17 mouse cellular contexts compared by ENCODE assay signal in the genomic region with DNA sequence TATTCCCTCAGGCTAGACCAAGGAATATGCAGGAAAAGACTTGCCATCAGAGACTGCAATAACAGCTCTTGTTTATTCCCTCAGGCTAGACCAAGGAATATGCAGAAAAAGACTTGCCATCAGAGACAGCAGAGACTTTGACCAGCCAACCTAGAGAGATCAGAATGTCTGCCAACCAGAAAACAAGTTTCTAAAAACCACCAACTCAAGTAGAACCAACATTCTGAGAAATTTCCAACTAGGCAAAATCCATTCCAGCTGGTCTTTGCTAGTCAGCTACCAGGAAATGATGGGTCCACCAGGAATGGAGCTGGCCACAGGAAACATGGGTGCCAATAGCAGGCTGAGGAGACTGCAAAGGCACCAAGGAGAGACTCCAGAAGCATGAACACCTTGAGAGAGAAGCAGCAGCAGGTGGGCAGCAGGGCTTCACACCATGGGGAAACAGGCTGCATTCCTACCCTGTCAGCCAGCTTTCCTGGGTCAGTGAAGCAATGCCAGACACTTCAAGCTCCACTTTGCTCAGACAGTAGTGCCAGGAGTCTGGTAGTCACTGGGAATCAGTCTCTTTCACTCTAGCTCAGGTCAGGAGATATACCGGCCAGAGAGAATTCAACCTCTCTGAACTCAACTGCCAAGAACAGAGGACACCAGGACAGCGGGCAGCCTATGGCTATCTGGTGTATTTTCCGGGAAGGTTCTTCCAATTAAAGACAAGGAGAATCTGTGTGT. TPM values are rescaled to one million over a fixed set of nuclear protein-coding genes. Genes with fewer than 3 reads are reported as not detected.
DNase-seq lines count a peak whose midpoint lies in the region; ATAC-seq lines count a peak whose summit lies in the region.
"Had no signal": no experiment of that assay in that cellular context is flagged by ENCODE, and none has a peak within 500 bp of the region (broad histone marks: within the 10 kb centered on the region; RNA-seq: fewer than 3 reads in every experiment).

No protein-coding gene starts in this region.

- no peak overlapping the region for H3K27ac ChIP-seq in heart, embryonic 11.5 days (ENCODE audit: low read depth, low read length)
- peak overlapping the region; percentile 46 for H3K27ac ChIP-seq in neural tube, embryonic 15.5 days (replicated peaks)
- H3K27ac ChIP-seq: embryonic facial prominence, embryonic 12.5 days; hindbrain, postnatal 0 days; left cerebral cortex, adult 2 months; neural tube, embryonic 12.5 days had no signal

- H3K4me2 ChIP-seq in heart, embryonic 11.5 days, result no peak overlapping the region
- no peak overlapping the region for H3K4me2 ChIP-seq in neural tube, embryonic 15.5 days
- H3K4me2 ChIP-seq: embryonic facial prominence, embryonic 12.5 days; neural tube, embryonic 12.5 days had no signal

- peak; percentile 97 for DNase-seq in heart, adult 11 months
- DNase-seq in kidney, postnatal 36 days, result peak; percentile 21 to 24
- no peak for DNase-seq in kidney, postnatal 25 days
- DNase-seq in neural tube, embryonic 10.5 days (ENCODE audit: extremely low spot score, low spot score), result no peak
- no peak for DNase-seq in cerebellum, postnatal 10 days
- DNase-seq in right cerebral cortex, postnatal 36 days (ENCODE audit: low spot score in 2 of 2), result no peak
- DNase-seq: gastrocnemius, postnatal 36 days; spleen, adult 18-20 months had no signal

- ATAC-seq in heart, embryonic 11.5 days (replicated peaks; ENCODE audit: insufficient number of reproducible peaks, low FRiP score, low TSS enrichment), result no peak
- no peak for ATAC-seq in neural tube, embryonic 15.5 days (ENCODE audit: low FRiP score)
- ATAC-seq: activated CD4-positive, CD25-positive, alpha-beta regulatory T cell, adult 4 months; intestine, postnatal 0 days had no signal

- no peaks in the 10 kb centered on the region for H3K27me3 ChIP-seq in heart, embryonic 11.5 days (ENCODE audit: control insufficient read depth, insufficient read depth, low read length)
- no peaks in the 10 kb centered on the region for H3K27me3 ChIP-seq in neural tube, embryonic 15.5 days (replicated peaks)
- H3K27me3 ChIP-seq: embryonic facial prominence, embryonic 12.5 days; neural tube, embryonic 12.5 days had no signal

- peaks cover 12% of the 10 kb centered on the region for H3K4me1 ChIP-seq in heart, embryonic 11.5 days (ENCODE audit: control insufficient read depth, insufficient read depth, low read length)
- H3K4me1 ChIP-seq in neural tube, embryonic 15.5 days, result peaks cover 30% of the 10 kb centered on the region
- H3K4me1 ChIP-seq: neural tube, embryonic 12.5 days had no signal

- H3K9me3 ChIP-seq in heart, embryonic 11.5 days (replicated peaks; ENCODE audit: control insufficient read depth, low read length), result no peaks in the 10 kb centered on the region
- H3K9me3 ChIP-seq in neural tube, embryonic 15.5 days (replicated peaks), result no peaks in the 10 kb centered on the region
- H3K9me3 ChIP-seq: embryonic facial prominence, embryonic 12.5 days; neural tube, embryonic 12.5 days had no signal

- no peak overlapping the region for H3K9ac ChIP-seq in heart, embryonic 11.5 days (ENCODE audit: low read depth, low read length)
- no peak overlapping the region for H3K9ac ChIP-seq in neural tube, embryonic 15.5 days (replicated peaks)
- H3K9ac ChIP-seq: embryonic facial prominence, embryonic 12.5 days; neural tube, embryonic 12.5 days had no signal

- H3K36me3 ChIP-seq in heart, embryonic 11.5 days (ENCODE audit: control insufficient read depth, insufficient read depth, low read length), result peaks cover 3% of the 10 kb centered on the region
- peaks cover 46% of the 10 kb centered on the region for H3K36me3 ChIP-seq in neural tube, embryonic 15.5 days

- H3K4me3 ChIP-seq in heart, embryonic 11.5 days (ENCODE audit: low read depth, low read length), result no peak overlapping the region
- H3K4me3 ChIP-seq in neural tube, embryonic 15.5 days (replicated peaks), result no peak overlapping the region
- H3K4me3 ChIP-seq: embryonic facial prominence, embryonic 12.5 days; erythroblast, embryonic 14.5 days; left cerebral cortex, adult 2 months; neural tube, embryonic 12.5 days had no signal

- WGBS in heart, embryonic 11.5 days (ENCODE audit: insufficient replicate concordance), result 83% methylated on average over 3 of the region's 3 CpGs
- WGBS in neural tube, embryonic 15.5 days, result 85% methylated on average over 3 of the region's 3 CpGs

RNA-seq across cellular contexts. Expression of a gene that starts 56.1 kb away (rescaled TPM):
- polyA plus RNA-seq in heart, embryonic 11.5 days (2014; fragmentation: Nextera tagmentation; extraction: Ambion mirVana), result 18.5 and 28.6 TPM in 2 replicates
- polyA plus RNA-seq in neural tube, embryonic 15.5 days (2015; fragmentation: Nextera tagmentation; extraction: Ambion mirVana), result 32.9 and 35.8 TPM in 2 replicates

Comparison
In these comparisons a context has a peak if more than half of its experiments do, and no peak if none do; other contexts are left out.
1. DNase-seq: peak in heart, adult 11 months (single experiment) and kidney, postnatal 36 days (2 of 2); none in kidney, postnatal 25 days (0 of 2), neural tube, embryonic 10.5 days (single experiment), cerebellum, postnatal 10 days (0 of 2) and right cerebral cortex, postnatal 36 days (0 of 2).